Mouse (Mus musculus) naive thymus-derived CD4-positive, alpha-beta T cell, adult 2 months (primary cell): ENCODE data around the gene Ms4a4d.
A peak's percentile ranks its signal among the peaks of the same experiment; 100 is the strongest.

Source experiments
- DNase-seq: peaks from one replicate; pipeline ENCODE4 v3.0.0-alpha.2; 2011; ENCODE audit warnings: low read depth

The Ms4a4d gene

DNA sequence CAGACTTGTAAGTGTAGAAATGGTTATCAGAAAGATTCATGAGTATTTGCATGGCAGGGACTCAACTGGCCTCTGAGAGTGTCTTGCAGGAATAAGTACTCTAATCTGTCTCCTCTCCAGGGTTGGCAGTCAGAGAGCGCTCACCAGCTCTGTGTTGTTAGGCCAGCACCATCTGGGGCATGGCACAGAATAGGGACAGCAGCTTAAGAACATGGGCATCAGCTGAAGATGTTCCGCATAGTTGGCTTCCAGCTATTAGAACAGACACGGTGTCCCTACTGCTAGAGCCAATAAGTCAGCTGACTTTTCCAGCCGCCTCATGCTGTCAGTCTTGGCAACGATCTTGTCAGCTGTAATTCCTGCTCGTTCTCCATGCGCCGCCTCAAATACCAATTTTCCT is 38.4 kb downstream of the Ms4a4d start:
- no peak for DNase-seq

- DNase-seq = peak; percentile 71
Measured at GRCm38 (mm10) chr19:11589205-11589604, 52.6 kb downstream of the Ms4a4d start.

DNA sequence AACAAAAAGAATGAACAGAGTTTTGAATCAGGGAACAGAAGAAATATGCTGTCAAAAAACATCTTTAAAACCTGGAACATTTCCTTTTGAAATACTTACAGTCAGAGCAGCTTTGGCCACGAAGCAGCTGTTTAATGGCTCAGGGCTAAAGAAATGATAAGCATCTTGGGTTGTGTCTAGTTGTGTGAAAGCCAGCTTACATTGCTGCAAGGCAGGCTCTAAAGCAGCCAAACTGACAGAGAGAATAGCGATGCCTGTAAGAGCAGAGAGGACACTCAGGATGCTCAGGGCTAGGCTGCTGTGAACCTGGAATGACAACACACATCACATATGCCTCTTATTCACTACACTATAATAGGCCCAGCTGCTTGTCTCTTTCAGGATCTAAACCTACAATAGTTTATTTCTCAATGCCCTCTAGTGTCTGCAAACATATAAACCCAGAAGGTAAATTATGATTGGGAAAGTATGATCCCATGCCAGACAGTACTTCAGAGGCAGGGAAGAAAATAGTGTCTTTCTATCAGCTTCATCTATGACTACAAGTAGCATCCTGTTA is 53.4 kb downstream of the Ms4a4d start:
- DNase-seq = peak; percentile 58

- DNase-seq = peak; percentile 45
Measured at GRCm38 (mm10) chr19:11601349-11601748, 64.7 kb downstream of the Ms4a4d start.

DNA sequence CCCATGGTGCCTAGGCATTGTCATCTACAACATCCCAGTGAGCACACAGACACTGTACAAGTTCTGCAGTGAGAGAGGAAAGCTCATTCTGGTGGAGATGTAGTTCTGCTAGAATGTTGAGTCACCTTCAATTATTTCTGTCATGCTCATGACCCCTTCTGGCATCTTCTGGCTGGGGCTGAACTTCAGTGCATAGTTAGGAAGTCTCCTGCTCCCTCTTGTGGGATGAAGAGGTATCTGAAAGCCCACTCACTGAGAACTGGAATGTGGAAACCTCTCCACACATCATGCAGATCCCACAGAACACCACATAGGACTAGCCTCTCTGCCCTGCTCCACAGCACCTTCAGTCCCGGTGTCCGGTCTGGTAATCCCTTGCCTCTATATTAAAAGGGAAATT is 65.4 kb downstream of the Ms4a4d start:
- DNase-seq = peak; percentile 87

GRCm38 (mm10) chr19:11604603-11605002 is 68.0 kb downstream of the Ms4a4d start, which contains the start of gene Ms4a6d:
Gene Ms4a6d (minus strand): TSS chr19:11604849.
- DNase-seq = no peak
